8 mouse cellular contexts compared by ENCODE assay signal in genomic region chr1:71099945-71100515, GRCm38 (mm10). TPM values are rescaled to one million over a fixed set of nuclear protein-coding genes. Genes with fewer than 3 reads are reported as not detected.
DNase-seq lines count a peak whose midpoint lies in the region; ATAC-seq and TF ChIP-seq lines count a peak whose summit lies in the region.

No protein-coding gene starts in this region.

- H3K4me3 ChIP-seq in forebrain, embryonic 13.5 days, result no peak overlapping the region
- peak overlapping the region; percentile 10 to 93; a peak in 3 of 4 replicates for H3K4me3 ChIP-seq in liver, embryonic 14.5 days (ENCODE audit: insufficient read depth in 1 of 2, low read depth in 2 of 2, low read length in 2 of 2)

- no peak overlapping the region for H3K27ac ChIP-seq in forebrain, embryonic 13.5 days
- H3K27ac ChIP-seq in liver, embryonic 14.5 days, result peak overlapping the region; percentile 10; the same call in 1 of the 2 replicates

- 48% methylated on average over 3 of the region's 3 CpGs for WGBS in forebrain, embryonic 13.5 days
- WGBS in liver, embryonic 14.5 days (ENCODE audit: insufficient replicate concordance), result 24% methylated on average over 3 of the region's 3 CpGs

- H3K36me3 ChIP-seq in forebrain, embryonic 13.5 days (ENCODE audit: poor library complexity, severe bottlenecking), result 0 out of 2 replicates have a peak, but pooled peaks cover 2% of the 10 kb centered on the region
- no peaks in the 10 kb centered on the region; the same call in 1 of the 2 replicates for H3K36me3 ChIP-seq in liver, embryonic 14.5 days (replicated peaks; ENCODE audit: control insufficient read depth, insufficient read depth, low read depth)

- TF ChIP-seq EP300 in liver, embryonic 14.5 days (IDR thresholded peaks at IDR 0.05; ENCODE audit: low read depth), result no peak

- no peak for TF ChIP-seq CTCF in liver, embryonic 14.5 days (IDR thresholded peaks at IDR 0.05; ENCODE audit: low read depth)

- H3K9me3 ChIP-seq in forebrain, embryonic 13.5 days (replicated peaks), result no peaks in the 10 kb centered on the region
- H3K9me3 ChIP-seq in liver, embryonic 14.5 days (ENCODE audit: control insufficient read depth, low read length), result no peaks in the 10 kb centered on the region

- no peak overlapping the region; the same call in 1 of the 2 replicates for H3K9ac ChIP-seq in forebrain, embryonic 13.5 days
- H3K9ac ChIP-seq in liver, embryonic 14.5 days (replicated peaks), result peak overlapping the region; percentile 83

- DNase-seq in spleen, postnatal 10 days (ENCODE audit: low spot score in 2 of 2), result peak; percentile 26 to 32
- DNase-seq in spleen, postnatal 14 days (ENCODE audit: low spot score in 2 of 2), result no peak
- DNase-seq in liver, embryonic 14.5 days (ENCODE audit: low read depth in 3 of 3, low spot score in 3 of 3), result no peak
- peak; percentile 30 to 33 for DNase-seq in thymus, postnatal 36 days
- DNase-seq in cerebellum, adult 9-10 months, result no peak
- no peak for DNase-seq in right cerebral cortex, postnatal 10 days (ENCODE audit: low spot score in 2 of 2)
- DNase-seq in ovary, postnatal 36 days (ENCODE audit: low spot score), result no peak

- H3K4me2 ChIP-seq in forebrain, embryonic 13.5 days, result peak overlapping the region; percentile 12
- H3K4me2 ChIP-seq in liver, embryonic 14.5 days (ENCODE audit: low read depth), result peak overlapping the region; percentile 91

- H3K4me1 ChIP-seq in forebrain, embryonic 13.5 days, result peaks cover 24% of the 10 kb centered on the region
- H3K4me1 ChIP-seq in liver, embryonic 14.5 days (replicated peaks; ENCODE audit: control insufficient read depth in 2 of 2, insufficient read depth in 2 of 2, low read length in 1 of 2), result peaks cover 38 to 39% of the 10 kb centered on the region in 2 experiments

- no peaks in the 10 kb centered on the region for H3K27me3 ChIP-seq in forebrain, embryonic 13.5 days
- no peaks in the 10 kb centered on the region for H3K27me3 ChIP-seq in liver, embryonic 14.5 days (ENCODE audit: control insufficient read depth, insufficient read depth, low read length)

- no peak for ATAC-seq in forebrain, embryonic 13.5 days
- ATAC-seq in liver, embryonic 14.5 days (ENCODE audit: insufficient read depth), result no peak

RNA-seq across cellular contexts. Expression of gene Bard1, which starts 2.9 kb away (rescaled TPM):
- polyA plus RNA-seq in forebrain, embryonic 13.5 days (2015; fragmentation: Nextera tagmentation; extraction: Ambion mirVana), result 2.5 and 2.6 TPM in 2 replicates
- 6.0 and 7.1 TPM in 2 replicates for polyA plus RNA-seq in liver, embryonic 14.5 days (2012; rRNA removed)
- 2.5 and 2.6 TPM in 2 replicates for polyA plus RNA-seq in liver, embryonic 14.5 days (2014; fragmentation: Nextera tagmentation; extraction: Ambion mirVana)

Comparison
In these comparisons a context has a peak if more than half of its experiments do, and no peak if none do; other contexts are left out.
1. DNase-seq: peak in spleen, postnatal 10 days (2 of 2) and thymus, postnatal 36 days (2 of 2); none in spleen, postnatal 14 days (0 of 2), liver, embryonic 14.5 days (0 of 3), cerebellum, adult 9-10 months (single experiment), right cerebral cortex, postnatal 10 days (0 of 2) and ovary, postnatal 36 days (single experiment).